Mouse (Mus musculus): ENCODE results near the gene Adora1. TPM values are rescaled to one million over a fixed set of nuclear protein-coding genes. Genes with fewer than 3 reads are reported as not detected.

Adora1 gene
- polyA plus RNA-seq, 1 experiment from 2014 or later = 1.8 TPM

DNA sequence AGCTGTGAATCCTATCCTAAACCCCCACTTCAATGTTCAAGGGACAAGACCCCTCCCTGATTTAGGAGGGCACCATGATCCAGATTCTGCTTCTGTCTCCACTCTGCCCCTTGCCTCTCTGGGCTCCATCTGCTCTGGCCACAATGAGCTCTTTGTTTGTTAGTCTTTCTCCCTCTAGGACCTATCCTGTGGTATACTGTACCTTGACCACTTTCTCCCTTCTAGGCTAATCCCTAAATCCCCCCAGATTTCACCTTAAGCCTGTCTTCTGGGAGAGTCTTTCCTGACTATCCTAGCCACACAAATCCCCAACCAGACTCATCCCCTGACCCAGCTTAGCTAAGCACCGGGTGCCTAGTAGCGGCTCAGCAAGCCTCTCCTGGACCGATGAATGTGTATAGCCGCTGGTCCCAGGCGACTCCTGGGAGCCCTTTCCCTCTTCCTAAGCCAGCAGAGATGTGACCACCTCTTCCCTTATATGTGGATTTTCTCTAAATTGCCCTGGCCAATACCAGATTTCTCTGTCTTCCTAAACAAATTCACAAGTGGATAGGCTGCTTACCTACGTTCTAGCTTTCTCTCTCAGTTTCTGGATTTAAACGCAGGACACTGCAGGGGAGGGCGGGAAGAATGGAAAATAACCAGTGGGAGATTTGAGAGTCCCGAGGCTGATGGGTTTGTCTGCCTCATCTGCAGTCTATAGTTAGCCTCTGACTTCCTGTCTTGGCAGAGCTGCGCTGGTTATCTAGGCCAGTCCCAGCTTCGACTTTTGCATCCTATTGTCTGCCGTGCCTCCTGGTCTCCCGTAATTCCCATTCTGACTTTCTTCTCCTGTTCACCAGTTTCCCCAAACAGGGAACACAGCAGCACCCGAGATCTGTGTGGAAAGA lies 67.6 kb downstream of the Adora1 start:
- no peak overlapping the region for H3K27ac ChIP-seq (replicated peaks; ENCODE audit: low read depth, low read length)
- DNase-seq (ENCODE audit: low spot score) = no peak
- no peaks in the 10 kb centered on the region for H3K36me3 ChIP-seq (ENCODE audit: control insufficient read depth, insufficient read depth, low read length)
- no peaks in the 10 kb centered on the region for H3K27me3 ChIP-seq (replicated peaks; ENCODE audit: control insufficient read depth, insufficient read depth, low read length)
- no peak for ATAC-seq (ENCODE audit: low read depth)
- no peaks in the 10 kb centered on the region for H3K9me3 ChIP-seq (ENCODE audit: control insufficient read depth, low read length)
- 0 out of 2 replicates have a peak, but pooled peaks cover 4% of the 10 kb centered on the region for H3K4me1 ChIP-seq (ENCODE audit: control insufficient read depth, insufficient read depth, low read length)
- H3K9ac ChIP-seq (ENCODE audit: low read depth, low read length) = no peak overlapping the region
- H3K4me3 ChIP-seq (ENCODE audit: low read depth, low read length) = no peak overlapping the region
- 49% methylated on average over 14 of the region's 14 CpGs for WGBS
- H3K4me2 ChIP-seq (ENCODE audit: low read depth, low read length) = no peak overlapping the region

- no peaks in the 10 kb centered on the region for H3K9me3 ChIP-seq (ENCODE audit: control insufficient read depth, low read length)
- ATAC-seq (ENCODE audit: low read depth) (no peak), DNase-seq (ENCODE audit: low spot score) (no peak)
- WGBS = 91% methylated on average over 3 of the region's 3 CpGs
- no peak overlapping the region for H3K27ac ChIP-seq (replicated peaks; ENCODE audit: low read depth, low read length)
- H3K4me3 ChIP-seq (ENCODE audit: low read depth, low read length) = no peak overlapping the region
- H3K9ac ChIP-seq (ENCODE audit: low read depth, low read length) = no peak overlapping the region
- H3K4me1 ChIP-seq (ENCODE audit: control insufficient read depth, insufficient read depth, low read length) = 0 out of 2 replicates have a peak, but pooled peaks cover 4% of the 10 kb centered on the region
- H3K27me3 ChIP-seq (replicated peaks; ENCODE audit: control insufficient read depth, insufficient read depth, low read length) = no peaks in the 10 kb centered on the region
- no peak overlapping the region for H3K4me2 ChIP-seq (ENCODE audit: low read depth, low read length)
- H3K36me3 ChIP-seq (ENCODE audit: control insufficient read depth, insufficient read depth, low read length) = no peaks in the 10 kb centered on the region
Measured at GRCm38 (mm10) chr1:134166547-134166946, 68.7 kb downstream of the Adora1 start.

DNA sequence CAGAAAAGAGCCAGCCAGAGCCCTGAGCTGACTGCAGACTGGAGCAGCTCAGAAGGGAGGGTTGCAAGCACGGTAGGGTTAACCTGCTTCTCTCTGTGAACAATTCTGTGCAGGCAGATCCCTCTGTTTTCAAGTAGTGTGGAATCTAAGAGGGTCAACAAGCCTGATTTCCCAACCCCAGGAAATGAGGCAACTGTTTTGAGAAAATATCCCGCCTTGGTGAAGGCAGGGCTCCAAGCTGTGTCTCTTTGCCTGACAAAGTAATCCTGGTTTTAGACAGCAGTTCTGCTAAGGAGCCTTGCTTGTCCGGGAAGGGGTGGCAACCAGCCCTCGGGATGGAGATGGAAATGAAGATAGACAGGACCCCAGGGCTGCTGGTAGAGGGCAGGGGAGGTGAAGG lies 70.8 kb downstream of the Adora1 start:
- 40% methylated on average over 4 of the region's 4 CpGs for WGBS
- Histone ChIP-seq H3K4me2 (ENCODE audit: low read depth, low read length) (no peak overlapping the region), H3K9me3 (ENCODE audit: control insufficient read depth, low read length) (no peaks in the 10 kb centered on the region), H3K4me3 (ENCODE audit: low read depth, low read length) (no peak overlapping the region), H3K4me1 (ENCODE audit: control insufficient read depth, insufficient read depth, low read length) (0 out of 2 replicates have a peak, but pooled peaks cover 4% of the 10 kb centered on the region), H3K27me3 (replicated peaks; ENCODE audit: control insufficient read depth, insufficient read depth, low read length) (no peaks in the 10 kb centered on the region), H3K27ac (replicated peaks; ENCODE audit: low read depth, low read length) (no peak overlapping the region), H3K9ac (ENCODE audit: low read depth, low read length) (no peak overlapping the region), H3K36me3 (ENCODE audit: control insufficient read depth, insufficient read depth, low read length) (no peaks in the 10 kb centered on the region)
- no peak for DNase-seq (ENCODE audit: low spot score)
- ATAC-seq (ENCODE audit: low read depth) = no peak

DNA sequence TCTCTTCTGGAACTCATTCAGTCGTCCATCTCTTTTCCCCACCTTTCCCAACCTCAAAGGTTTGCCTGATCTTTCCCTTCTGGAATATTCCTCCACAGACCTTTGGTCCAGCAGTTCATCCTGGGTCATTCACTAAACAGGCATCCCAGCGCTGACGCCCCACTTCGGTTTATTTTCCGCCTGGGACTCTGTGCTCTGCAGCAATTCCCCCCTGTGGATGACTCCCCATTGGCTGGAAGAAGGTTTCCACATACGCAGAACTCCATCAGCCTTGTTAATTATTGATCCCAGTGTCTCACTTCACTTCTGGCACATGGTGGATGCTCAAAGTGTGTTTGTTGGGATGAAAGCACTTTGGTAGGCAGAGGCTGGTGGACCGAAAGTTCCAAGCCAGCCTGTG lies 71.8 kb downstream of the Adora1 start:
- Histone ChIP-seq H3K36me3 (ENCODE audit: control insufficient read depth, insufficient read depth, low read length) (no peaks in the 10 kb centered on the region), H3K4me1 (ENCODE audit: control insufficient read depth, insufficient read depth, low read length) (0 out of 2 replicates have a peak, but pooled peaks cover 4% of the 10 kb centered on the region), H3K4me2 (ENCODE audit: low read depth, low read length) (no peak overlapping the region), H3K27me3 (replicated peaks; ENCODE audit: control insufficient read depth, insufficient read depth, low read length) (no peaks in the 10 kb centered on the region), H3K4me3 (ENCODE audit: low read depth, low read length) (no peak overlapping the region), H3K9me3 (ENCODE audit: control insufficient read depth, low read length) (no peaks in the 10 kb centered on the region), H3K9ac (ENCODE audit: low read depth, low read length) (no peak overlapping the region), H3K27ac (replicated peaks; ENCODE audit: low read depth, low read length) (no peak overlapping the region)
- WGBS = 89% methylated on average over 7 of the region's 7 CpGs
- ATAC-seq (ENCODE audit: low read depth) = no peak
- DNase-seq (ENCODE audit: low spot score) = no peak

- Histone ChIP-seq H3K4me1 (ENCODE audit: control insufficient read depth, insufficient read depth, low read length) (0 out of 2 replicates have a peak, but pooled peaks cover 4% of the 10 kb centered on the region), H3K36me3 (ENCODE audit: control insufficient read depth, insufficient read depth, low read length) (no peaks in the 10 kb centered on the region), H3K9me3 (ENCODE audit: control insufficient read depth, low read length) (no peaks in the 10 kb centered on the region), H3K4me2 (ENCODE audit: low read depth, low read length) (no peak overlapping the region), H3K4me3 (ENCODE audit: low read depth, low read length) (no peak overlapping the region), H3K9ac (ENCODE audit: low read depth, low read length) (no peak overlapping the region), H3K27ac (replicated peaks; ENCODE audit: low read depth, low read length) (no peak overlapping the region), H3K27me3 (replicated peaks; ENCODE audit: control insufficient read depth, insufficient read depth, low read length) (no peaks in the 10 kb centered on the region)
- no peak for DNase-seq (ENCODE audit: low spot score)
- ATAC-seq (ENCODE audit: low read depth) = no peak
- 72% methylated on average over 6 of the region's 6 CpGs for WGBS
Measured at GRCm38 (mm10) chr1:134162510-134163225, 72.6 kb downstream of the Adora1 start.

GRCm38 (mm10) chr1:134161399-134161798 lies 73.8 kb downstream of the Adora1 start:
- H3K4me2 ChIP-seq (ENCODE audit: low read depth, low read length) = no peak overlapping the region

DNA sequence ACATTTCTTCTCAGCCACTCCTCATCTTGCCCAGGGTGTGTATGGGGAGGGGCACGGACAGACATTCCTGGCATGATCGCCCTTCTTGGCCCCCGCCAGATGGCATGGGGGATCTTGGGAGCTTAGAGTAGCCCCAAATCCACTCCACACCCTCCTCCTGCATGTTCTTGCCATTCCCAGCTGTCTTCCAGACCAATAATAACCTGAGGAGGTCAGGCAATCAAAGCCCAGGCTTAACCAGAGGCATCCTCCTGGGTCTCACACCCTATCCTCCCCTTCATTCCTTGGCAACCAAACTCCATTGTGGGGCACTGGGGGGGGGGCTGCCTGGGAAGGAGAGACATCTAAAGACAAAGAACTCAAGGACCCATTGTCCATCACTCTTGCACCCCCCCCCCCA lies 74.8 kb downstream of the Adora1 start:
- Histone ChIP-seq H3K36me3 (ENCODE audit: control insufficient read depth, insufficient read depth, low read length) (no peaks in the 10 kb centered on the region), H3K27me3 (replicated peaks; ENCODE audit: control insufficient read depth, insufficient read depth, low read length) (no peaks in the 10 kb centered on the region), H3K4me1 (ENCODE audit: control insufficient read depth, insufficient read depth, low read length) (0 out of 2 replicates have a peak, but pooled peaks cover 4% of the 10 kb centered on the region), H3K9me3 (ENCODE audit: control insufficient read depth, low read length) (no peaks in the 10 kb centered on the region), H3K9ac (ENCODE audit: low read depth, low read length) (no peak overlapping the region), H3K27ac (replicated peaks; ENCODE audit: low read depth, low read length) (no peak overlapping the region), H3K4me2 (ENCODE audit: low read depth, low read length) (no peak overlapping the region), H3K4me3 (ENCODE audit: low read depth, low read length) (no peak overlapping the region)
- ATAC-seq (ENCODE audit: low read depth) (peak; percentile 72), DNase-seq (ENCODE audit: low spot score) (peak; percentile 42)
- WGBS = 88% methylated on average over 3 of the region's 3 CpGs

More at GRCm38 (mm10) chr1:134161399-134161798, 73.8 kb downstream of the Adora1 start:
- no peak for DNase-seq (ENCODE audit: low spot score)
- WGBS = 69% methylated on average over 6 of the region's 6 CpGs
- ATAC-seq (ENCODE audit: low read depth) = no peak
- Histone ChIP-seq H3K9me3 (ENCODE audit: control insufficient read depth, low read length) (no peaks in the 10 kb centered on the region), H3K27ac (replicated peaks; ENCODE audit: low read depth, low read length) (no peak overlapping the region), H3K9ac (ENCODE audit: low read depth, low read length) (no peak overlapping the region), H3K27me3 (replicated peaks; ENCODE audit: control insufficient read depth, insufficient read depth, low read length) (no peaks in the 10 kb centered on the region), H3K4me3 (ENCODE audit: low read depth, low read length) (no peak overlapping the region), H3K36me3 (ENCODE audit: control insufficient read depth, insufficient read depth, low read length) (no peaks in the 10 kb centered on the region), H3K4me1 (ENCODE audit: control insufficient read depth, insufficient read depth, low read length) (0 out of 2 replicates have a peak, but pooled peaks cover 4% of the 10 kb centered on the region)

DNA sequence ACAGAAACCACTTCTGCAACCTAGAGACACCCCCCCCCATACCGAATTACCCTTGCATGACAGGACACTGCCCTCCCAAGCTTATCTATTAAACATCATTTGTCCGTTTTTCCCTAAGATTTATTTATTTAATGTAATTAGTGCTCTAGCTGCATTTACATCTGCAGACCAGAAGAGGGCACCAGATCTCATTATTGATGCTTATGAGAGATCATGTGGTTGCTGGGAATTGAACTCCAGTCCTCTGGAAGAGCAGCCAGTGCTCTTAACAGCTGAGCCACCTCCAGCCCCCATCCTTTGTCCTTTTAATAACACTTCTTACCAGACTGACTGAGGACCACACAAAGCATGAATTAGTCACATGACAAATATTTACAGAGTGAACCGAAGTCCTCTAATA lies 80.6 kb downstream of the Adora1 start:
- Histone ChIP-seq H3K27me3 (replicated peaks; ENCODE audit: control insufficient read depth, insufficient read depth, low read length) (no peaks in the 10 kb centered on the region), H3K4me2 (ENCODE audit: low read depth, low read length) (no peak overlapping the region), H3K4me1 (ENCODE audit: control insufficient read depth, insufficient read depth, low read length) (no peaks in the 10 kb centered on the region), H3K9ac (ENCODE audit: low read depth, low read length) (no peak overlapping the region), H3K36me3 (ENCODE audit: control insufficient read depth, insufficient read depth, low read length) (no peaks in the 10 kb centered on the region), H3K27ac (replicated peaks; ENCODE audit: low read depth, low read length) (no peak overlapping the region), H3K9me3 (ENCODE audit: control insufficient read depth, low read length) (peaks cover 4% of the 10 kb centered on the region; the same call in 1 of the 2 replicates), H3K4me3 (ENCODE audit: low read depth, low read length) (no peak overlapping the region)
- WGBS = 52% methylated on average over 3 of the region's 3 CpGs
- ATAC-seq (ENCODE audit: low read depth) (no peak), DNase-seq (ENCODE audit: low spot score) (no peak)
